Mouse (Mus musculus): ENCODE results near the gene Zfp106. TPM values are rescaled to one million over a fixed set of nuclear protein-coding genes. Genes with fewer than 3 reads are reported as not detected.
"Not testable (repeated sequence)": the region's sequence is repeated elsewhere in the genome, so short reads cannot be mapped to it uniquely, and the experiment has no call there.

Gene Zfp106
- 89.6 and 117 TPM in 2 replicates for total RNA-seq (2015)
- total RNA-seq (2017): 91.5 and 94.4 TPM in 2 replicates

- peak; percentile 76 for ATAC-seq (replicated peaks; ENCODE audit: poor library complexity)
Observed at GRCm38 (mm10) chr2:120563235-120563990, at the start of gene Zfp106. Gene Zfp106, minus strand, starts transcription at chr2:120563843.

GRCm38 (mm10) chr2:120608830-120609723 is 45.4 kb upstream of the Zfp106 start, which contains the start of the genes Haus2 and Lrrc57:
Gene Haus2, plus strand, starts transcription at chr2:120609383.
Gene Lrrc57, minus strand, starts transcription at chr2:120609520.
- ATAC-seq (replicated peaks; ENCODE audit: poor library complexity): peak; percentile 96

GRCm38 (mm10) chr2:120606021-120606690 is 42.5 kb upstream of the Zfp106 start:
- peak; percentile 41 for ATAC-seq (replicated peaks; ENCODE audit: poor library complexity)

GRCm38 (mm10) chr2:120599506-120599905 is 35.9 kb upstream of the Zfp106 start:
- no peak for ATAC-seq (replicated peaks; ENCODE audit: poor library complexity)

GRCm38 (mm10) chr2:120597734-120598133 is 34.1 kb upstream of the Zfp106 start:
- ATAC-seq (replicated peaks; ENCODE audit: poor library complexity): no peak

- no peak; the same call in 1 of the 2 replicates for ATAC-seq (replicated peaks; ENCODE audit: poor library complexity)
Observed at GRCm38 (mm10) chr2:120592227-120592626, 28.6 kb upstream of the Zfp106 start.

GRCm38 (mm10) chr2:120589759-120590158 is 26.1 kb upstream of the Zfp106 start:
- ATAC-seq (replicated peaks; ENCODE audit: poor library complexity): no peak

- ATAC-seq (replicated peaks; ENCODE audit: poor library complexity): peak; percentile 79
Observed at GRCm38 (mm10) chr2:120578286-120578685, 14.6 kb upstream of the Zfp106 start.

- ATAC-seq (replicated peaks; ENCODE audit: poor library complexity): no peak
Observed at GRCm38 (mm10) chr2:120577799-120578198, 14.2 kb upstream of the Zfp106 start.

GRCm38 (mm10) chr2:120575978-120576377 is 12.3 kb upstream of the Zfp106 start:
- peak; percentile 79 for ATAC-seq (replicated peaks; ENCODE audit: poor library complexity)

GRCm38 (mm10) chr2:120575121-120575520 is 11.5 kb upstream of the Zfp106 start:
- ATAC-seq (replicated peaks; ENCODE audit: poor library complexity): no peak

- ATAC-seq (replicated peaks; ENCODE audit: poor library complexity): not testable (repeated sequence)
Observed at GRCm38 (mm10) chr2:120572161-120572560, 8.5 kb upstream of the Zfp106 start.

GRCm38 (mm10) chr2:120571081-120571480 is 7.4 kb upstream of the Zfp106 start:
- no peak for ATAC-seq (replicated peaks; ENCODE audit: poor library complexity)

- ATAC-seq (replicated peaks; ENCODE audit: poor library complexity): no peak
Observed at GRCm38 (mm10) chr2:120567798-120568320, 4.2 kb upstream of the Zfp106 start.

- peak; percentile 63 for ATAC-seq (replicated peaks; ENCODE audit: poor library complexity)
Observed at GRCm38 (mm10) chr2:120566886-120567797, 3.5 kb upstream of the Zfp106 start, which contains the start of gene Snap23. Gene Snap23, plus strand, starts transcription at chr2:120567671.

GRCm38 (mm10) chr2:120565363-120565762 is 1.7 kb upstream of the Zfp106 start:
- peak; percentile 32 for ATAC-seq (replicated peaks; ENCODE audit: poor library complexity)

- ATAC-seq (replicated peaks; ENCODE audit: poor library complexity): not testable (repeated sequence)
Observed at GRCm38 (mm10) chr2:120564548-120565188, 1.0 kb upstream of the Zfp106 start.

GRCm38 (mm10) chr2:120562859-120563234 is 796 bp downstream of the Zfp106 start:
- no peak for ATAC-seq (replicated peaks; ENCODE audit: poor library complexity)

- ATAC-seq (replicated peaks; ENCODE audit: poor library complexity): no peak
Observed at GRCm38 (mm10) chr2:120561524-120561923, 2.1 kb downstream of the Zfp106 start.

Measured in megakaryocyte progenitor cell, adult 5-6 weeks (primary cell).